Mouse (Mus musculus) hindbrain, embryonic 15.5 days (tissue): ENCODE measurements around the gene Rbfox1. TPM values are rescaled to one million over a fixed set of nuclear protein-coding genes. Genes with fewer than 3 reads are reported as not detected.
A peak's percentile ranks its signal among the peaks of the same experiment; 100 is the strongest.

ENCODE experiments used
- ATAC-seq: fragments of 200-750 bp; cut with Nextera tagmentation; 2 replicates; pipeline ENCODE4 v1.8.0; 2017; ENCODE audit warnings: low read depth, moderate number of reproducible peaks, moderate TSS enrichment; ENCODE audit not compliant: low FRiP score
- H3K27ac ChIP-seq: fragments of 300-500 bp; sonication (generic); replicated peaks from 2 replicates; pipeline ENCODE4 v1.5.1; 2015; ENCODE audit warnings: mild to moderate bottlenecking, inconsistent platforms
- H3K27me3 ChIP-seq: fragments of 300-500 bp; sonication (generic); 2 replicates; pipeline ENCODE4 v1.6.1; 2015; ENCODE audit warnings: control low read depth, inconsistent platforms
- H3K36me3 ChIP-seq: fragments of 300-500 bp; sonication (generic); 2 replicates; pipeline ENCODE4 v1.6.1; 2015; ENCODE audit warnings: control low read depth, inconsistent platforms
- H3K4me1 ChIP-seq: fragments of 300-500 bp; sonication (generic); replicated peaks from 2 replicates; pipeline ENCODE4 v1.6.1; 2015; ENCODE audit warnings: control low read depth, inconsistent platforms
- H3K4me2 ChIP-seq: fragments of 300-500 bp; sonication (generic); 2 replicates; pipeline ENCODE4 v1.6.1; 2015; ENCODE audit warnings: moderate library complexity, mild to moderate bottlenecking, inconsistent platforms
- H3K4me3 ChIP-seq: fragments of 300-500 bp; sonication (generic); 2 replicates; pipeline ENCODE4 v1.5.1; 2015; ENCODE audit warnings: mild to moderate bottlenecking, inconsistent platforms
- H3K9ac ChIP-seq: fragments of 300-500 bp; sonication (generic); 2 replicates; pipeline ENCODE4 v1.6.1; 2015; ENCODE audit warnings: inconsistent platforms
- H3K9me3 ChIP-seq: fragments of 300-500 bp; sonication (generic); 2 replicates; pipeline ENCODE4 v1.6.1; 2016; ENCODE audit warnings: control low read depth, inconsistent platforms
- WGBS: fragments of 180-500 bp; shearing (Covaris S2); methylation state at CpG from one replicate; pipeline ENCODE4 v1.1.7; 2015; 5-methylcytosine and 5-hydroxymethylcytosine counted together
- polyA plus RNA-seq: library from polyadenylated mRNA; unstranded; fragments of >200 nt; fragmentation: Nextera tagmentation; extraction: Ambion mirVana; gene quantifications from 2 replicates; pipeline ENCODE4 v1.2.1, GENCODE M21; 2015

The Rbfox1 gene
- polyA plus RNA-seq, 1 experiment from 2014 or later, result 254 TPM

DNA sequence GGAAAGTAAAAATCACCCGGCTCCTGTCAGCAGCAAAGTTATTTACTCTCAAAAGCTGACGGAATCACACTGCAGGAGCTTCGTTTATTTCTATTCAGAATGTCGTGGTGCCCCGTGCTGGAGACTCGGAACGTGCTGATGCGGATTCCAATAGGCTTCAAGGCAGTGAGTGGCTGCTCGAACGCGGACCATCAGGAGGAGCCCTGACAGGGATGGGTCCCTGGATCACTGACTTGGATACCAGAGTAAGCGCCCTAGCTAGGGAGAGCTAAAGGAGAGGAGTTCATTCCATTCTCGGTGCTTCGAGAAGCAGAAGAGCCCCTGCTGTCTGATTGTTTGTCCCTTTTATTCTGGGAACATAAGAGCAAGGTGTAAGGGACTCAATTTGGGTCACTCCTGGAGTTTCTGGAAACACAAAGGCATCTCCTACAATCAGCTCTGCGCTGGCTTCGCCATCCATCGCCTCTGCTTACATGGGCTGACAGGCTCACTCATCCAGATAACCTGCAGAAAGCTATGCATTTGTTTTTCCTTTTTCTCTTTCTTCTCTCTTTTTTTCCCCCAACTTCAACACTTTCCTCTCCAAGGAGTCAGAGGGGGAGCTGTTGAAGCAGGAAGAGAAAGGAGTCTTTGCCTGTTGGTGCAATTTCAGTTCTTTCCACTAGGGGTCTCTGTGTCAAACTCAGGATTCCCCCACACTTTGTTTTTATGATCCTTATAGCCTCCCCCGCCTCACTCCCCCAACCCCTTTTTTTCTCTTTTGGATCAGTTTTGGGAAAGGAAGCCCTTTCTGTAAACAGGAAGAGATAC lies 1164.2 kb downstream of the Rbfox1 start:
- peak overlapping the region; percentile 40 for H3K27ac ChIP-seq
- ATAC-seq, result no peak; the same call in 1 of the 2 replicates
- no peaks in the 10 kb centered on the region for H3K9me3 ChIP-seq
- no peak overlapping the region for H3K4me3 ChIP-seq
- H3K4me2 ChIP-seq, result peak overlapping the region; percentile 39
- no peak overlapping the region for H3K9ac ChIP-seq
- H3K36me3 ChIP-seq, result no peaks in the 10 kb centered on the region
- H3K4me1 ChIP-seq, result peaks cover 65% of the 10 kb centered on the region
- 6% methylated on average over 18 of the region's 18 CpGs for WGBS
- H3K27me3 ChIP-seq, result no peaks in the 10 kb centered on the region

DNA sequence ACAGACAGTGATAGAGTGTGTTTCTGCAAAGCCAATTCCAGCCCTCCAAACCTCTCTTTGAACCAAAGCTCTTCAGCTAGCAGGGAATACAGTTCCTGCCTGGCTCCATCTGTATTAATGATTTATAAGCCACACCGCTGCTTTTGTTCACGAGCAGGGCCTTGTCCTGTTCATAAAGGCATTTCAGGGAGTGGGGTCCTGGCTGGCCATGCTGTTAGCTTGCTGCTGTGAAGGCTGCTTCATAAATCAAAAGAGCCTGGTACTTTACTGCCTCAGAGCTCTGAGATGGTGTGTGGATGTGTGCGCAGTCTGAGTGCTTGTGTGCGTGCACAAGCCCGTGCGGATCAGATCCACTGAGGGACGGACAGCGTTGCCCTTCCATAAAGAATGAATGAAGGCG lies 1165.8 kb downstream of the Rbfox1 start:
- Histone ChIP-seq H3K4me3 (no peak overlapping the region), H3K36me3 (no peaks in the 10 kb centered on the region), H3K27ac (peak overlapping the region; percentile 62), H3K27me3 (no peaks in the 10 kb centered on the region), H3K4me1 (peaks cover 50% of the 10 kb centered on the region), H3K9ac (no peak overlapping the region), H3K4me2 (no peak overlapping the region), H3K9me3 (no peaks in the 10 kb centered on the region)
- ATAC-seq, result 0 out of 2 replicates have a peak, but pooled peaks have one; percentile 43
- WGBS, result 57% methylated on average over 9 of the region's 9 CpGs

DNA sequence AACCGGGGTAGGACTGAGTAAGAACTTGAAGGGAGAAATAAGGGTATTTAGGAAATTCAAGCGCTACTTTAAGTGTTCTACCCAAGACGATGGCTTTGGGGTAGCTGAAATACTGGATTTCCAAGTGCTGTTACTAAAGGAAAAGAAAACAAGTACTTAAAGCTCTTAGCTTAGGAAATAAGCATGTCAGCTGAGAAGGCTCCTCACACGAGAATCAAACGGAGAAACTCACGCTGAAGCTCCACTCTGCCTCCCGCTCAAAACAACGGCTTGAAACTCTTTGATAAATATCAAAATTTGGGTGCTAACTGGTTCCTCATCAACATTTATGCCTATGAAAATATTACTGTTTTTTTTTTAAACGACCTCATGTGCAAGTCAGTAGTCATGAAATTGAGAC lies 1166.8 kb downstream of the Rbfox1 start:
- Histone ChIP-seq H3K27ac (peak overlapping the region; percentile 62; the same call in 1 of the 2 replicates), H3K9ac (0 out of 2 replicates have a peak overlapping the region, but pooled peaks have one; percentile 7), H3K27me3 (no peaks in the 10 kb centered on the region), H3K4me2 (peak overlapping the region; percentile 24; the same call in 1 of the 2 replicates), H3K4me3 (no peak overlapping the region), H3K36me3 (no peaks in the 10 kb centered on the region), H3K4me1 (peaks cover 47% of the 10 kb centered on the region), H3K9me3 (no peaks in the 10 kb centered on the region)
- WGBS, result 53% methylated on average over 9 of the region's 9 CpGs
- ATAC-seq, result no peak

DNA sequence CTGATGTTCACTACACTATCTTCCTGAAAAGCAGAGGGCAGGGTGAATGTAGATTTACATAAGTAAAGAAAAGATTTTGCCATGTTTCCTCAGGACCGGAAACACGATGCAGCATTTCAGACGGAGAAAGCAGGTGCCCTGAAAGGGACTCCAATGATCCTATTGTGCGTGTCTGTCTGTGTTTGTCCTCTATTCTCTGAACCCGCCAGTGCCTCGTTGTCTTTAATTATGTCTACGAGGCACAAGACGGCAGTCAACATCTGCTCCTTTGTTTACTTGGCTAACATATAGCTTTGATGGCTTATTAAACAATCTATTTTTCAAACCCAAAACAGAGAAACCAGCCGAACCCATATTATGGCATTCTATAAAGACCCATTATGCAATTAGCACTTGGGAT lies 1167.3 kb downstream of the Rbfox1 start:
- H3K9me3 ChIP-seq, result no peaks in the 10 kb centered on the region
- H3K4me3 ChIP-seq, result no peak overlapping the region
- 8% methylated on average over 9 of the region's 9 CpGs for WGBS
- H3K9ac ChIP-seq, result 0 out of 2 replicates have a peak overlapping the region, but pooled peaks have one; percentile 7
- H3K4me1 ChIP-seq, result peaks cover 47% of the 10 kb centered on the region
- no peaks in the 10 kb centered on the region for H3K36me3 ChIP-seq
- H3K27ac ChIP-seq, result peak overlapping the region; percentile 42; the same call in 1 of the 2 replicates
- H3K27me3 ChIP-seq, result no peaks in the 10 kb centered on the region
- H3K4me2 ChIP-seq, result peak overlapping the region; percentile 24; the same call in 1 of the 2 replicates
- ATAC-seq, result no peak

DNA sequence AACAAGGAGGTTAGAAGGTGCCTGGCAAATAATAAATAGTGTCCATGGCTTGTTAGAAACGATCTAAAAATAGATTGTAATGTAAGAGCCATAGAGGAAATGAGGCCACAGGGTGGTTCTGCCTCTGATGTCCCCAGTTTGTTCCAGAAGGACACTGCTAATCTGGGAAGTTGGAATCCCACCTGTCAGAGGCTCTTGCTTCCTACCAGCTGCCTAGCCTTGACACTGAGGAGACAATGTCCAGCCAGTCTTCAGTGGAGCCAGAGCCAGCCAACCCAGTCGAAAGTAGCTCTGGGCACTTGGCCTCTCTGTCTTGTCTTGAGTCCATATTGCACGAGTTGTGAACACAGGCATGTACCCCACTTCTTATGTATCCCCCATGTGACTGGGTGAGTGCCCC lies 1172.6 kb downstream of the Rbfox1 start:
- Histone ChIP-seq H3K4me1 (peaks cover 5% of the 10 kb centered on the region), H3K4me3 (no peak overlapping the region), H3K36me3 (no peaks in the 10 kb centered on the region), H3K27ac (no peak overlapping the region), H3K4me2 (no peak overlapping the region), H3K9ac (no peak overlapping the region), H3K9me3 (no peaks in the 10 kb centered on the region), H3K27me3 (no peaks in the 10 kb centered on the region)
- no peak for ATAC-seq
- 76% methylated on average over 3 of the region's 3 CpGs for WGBS

DNA sequence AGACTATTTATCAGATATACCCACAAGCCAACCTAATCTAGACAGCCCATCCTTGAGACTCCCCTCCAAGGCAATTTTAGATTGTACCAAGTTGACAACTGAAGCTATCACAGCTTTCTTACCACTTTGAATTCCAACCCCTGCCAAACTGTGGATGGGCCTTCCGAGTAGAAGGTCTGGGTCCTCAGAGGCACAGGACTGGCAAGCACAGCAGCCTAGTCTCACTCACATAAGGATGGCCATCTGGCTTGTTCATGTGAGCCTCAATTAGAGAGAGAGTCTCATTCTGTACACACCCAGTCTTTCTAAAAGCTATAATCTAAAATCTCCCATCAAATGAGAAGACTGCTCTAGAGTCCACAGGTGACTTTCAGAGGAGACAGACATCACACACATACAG lies 1173.4 kb downstream of the Rbfox1 start:
- Histone ChIP-seq H3K9ac (no peak overlapping the region), H3K27ac (no peak overlapping the region), H3K36me3 (no peaks in the 10 kb centered on the region), H3K9me3 (no peaks in the 10 kb centered on the region), H3K4me3 (no peak overlapping the region), H3K27me3 (no peaks in the 10 kb centered on the region), H3K4me2 (no peak overlapping the region), H3K4me1 (no peaks in the 10 kb centered on the region)
- 55% methylated on average over 1 of the region's 1 CpGs for WGBS
- no peak for ATAC-seq

DNA sequence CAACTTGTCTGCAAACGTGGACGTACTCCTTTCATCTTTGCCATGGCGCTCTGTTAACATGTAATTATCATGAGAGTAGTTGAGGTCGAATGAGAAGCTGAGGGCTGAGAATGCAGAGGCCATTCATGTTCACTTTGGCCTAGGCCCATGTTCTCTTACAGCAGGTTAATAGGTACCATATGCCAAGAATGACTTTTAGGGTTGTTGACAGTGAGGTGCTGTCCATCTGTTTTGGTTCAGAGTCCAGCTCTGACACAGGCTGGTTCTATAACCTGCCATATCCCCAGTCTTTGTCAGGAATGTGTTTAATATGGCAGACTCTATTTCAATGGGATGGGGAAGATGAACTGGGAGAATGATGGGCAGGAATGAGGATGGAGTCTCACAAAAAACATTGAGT lies 1174.4 kb downstream of the Rbfox1 start:
- Histone ChIP-seq H3K4me1 (no peaks in the 10 kb centered on the region), H3K9me3 (no peaks in the 10 kb centered on the region), H3K4me2 (no peak overlapping the region), H3K27me3 (no peaks in the 10 kb centered on the region), H3K4me3 (no peak overlapping the region), H3K27ac (no peak overlapping the region), H3K9ac (no peak overlapping the region), H3K36me3 (no peaks in the 10 kb centered on the region)
- ATAC-seq, result no peak
- WGBS, result 79% methylated on average over 4 of the region's 4 CpGs

DNA sequence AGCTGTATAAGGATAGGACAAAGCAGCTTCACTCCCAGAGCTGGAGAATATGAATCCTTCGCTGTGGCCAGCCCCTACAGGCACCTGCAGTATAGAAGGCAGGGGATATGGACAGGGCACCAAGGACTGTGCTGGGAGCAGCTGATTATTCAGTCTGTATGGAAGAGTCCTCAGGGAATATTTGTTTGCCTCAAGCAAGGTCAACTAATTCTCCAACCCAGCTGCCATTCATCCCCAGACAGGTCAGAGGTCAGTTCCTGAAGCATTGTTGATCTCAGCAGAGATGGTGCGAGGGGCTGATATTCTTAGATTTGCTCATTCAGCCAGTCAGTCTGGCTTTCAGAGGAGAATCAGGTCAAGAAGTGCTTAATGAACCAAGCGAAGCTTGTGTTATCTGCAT lies 1175.7 kb downstream of the Rbfox1 start:
- H3K4me2 ChIP-seq, result no peak overlapping the region
- 29% methylated on average over 3 of the region's 3 CpGs for WGBS
- H3K4me3 ChIP-seq, result no peak overlapping the region
- H3K27me3 ChIP-seq, result no peaks in the 10 kb centered on the region
- H3K9ac ChIP-seq, result no peak overlapping the region
- ATAC-seq, result no peak
- no peaks in the 10 kb centered on the region for H3K4me1 ChIP-seq
- H3K36me3 ChIP-seq, result no peaks in the 10 kb centered on the region
- no peak overlapping the region for H3K27ac ChIP-seq
- no peaks in the 10 kb centered on the region for H3K9me3 ChIP-seq

DNA sequence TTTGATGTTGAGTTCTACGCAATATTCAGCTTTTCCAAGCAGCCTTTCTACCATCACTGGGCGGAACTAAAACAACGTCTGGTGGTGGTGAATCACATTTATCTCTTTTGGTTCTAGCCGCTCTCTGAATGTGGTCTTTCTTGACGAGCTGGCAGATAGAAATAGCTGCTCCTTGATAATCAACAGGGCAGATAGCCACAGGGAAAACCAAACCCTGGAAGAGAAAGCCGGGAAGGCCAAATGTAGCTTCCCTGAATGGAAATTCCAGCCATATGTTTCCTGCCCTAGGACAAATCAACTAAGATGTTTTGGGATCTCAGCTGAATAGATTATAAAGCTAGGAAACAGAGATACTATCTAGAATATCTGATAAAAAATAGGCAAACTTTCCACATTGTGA lies 1177.4 kb downstream of the Rbfox1 start:
- no peaks in the 10 kb centered on the region for H3K9me3 ChIP-seq
- 86% methylated on average over 6 of the region's 6 CpGs for WGBS
- no peak for ATAC-seq
- H3K4me1 ChIP-seq, result no peaks in the 10 kb centered on the region
- H3K9ac ChIP-seq, result no peak overlapping the region
- H3K4me2 ChIP-seq, result no peak overlapping the region
- H3K27ac ChIP-seq, result no peak overlapping the region
- no peak overlapping the region for H3K4me3 ChIP-seq
- H3K36me3 ChIP-seq, result no peaks in the 10 kb centered on the region
- H3K27me3 ChIP-seq, result no peaks in the 10 kb centered on the region

DNA sequence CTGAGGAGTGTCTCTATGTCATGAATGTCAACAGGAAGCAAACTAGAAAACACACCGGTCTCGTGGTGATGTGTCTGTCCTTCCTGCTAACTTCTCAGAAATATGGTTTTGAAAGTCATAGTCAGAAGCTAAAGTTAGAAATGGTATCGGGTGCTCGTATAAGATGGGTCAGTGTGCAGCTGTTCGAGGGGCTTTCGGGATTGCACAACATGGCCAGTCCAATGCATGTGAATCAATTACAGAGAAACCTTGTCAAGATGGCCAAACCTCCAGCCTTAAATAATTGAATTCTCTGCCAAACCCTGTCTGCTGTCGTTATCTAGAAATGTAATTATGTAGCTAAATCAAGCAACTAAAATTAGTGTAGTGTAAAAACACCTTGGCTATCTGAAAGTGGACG lies 1182.0 kb downstream of the Rbfox1 start:
- no peak for ATAC-seq
- Histone ChIP-seq H3K4me3 (no peak overlapping the region), H3K4me2 (no peak overlapping the region), H3K27ac (no peak overlapping the region), H3K9me3 (no peaks in the 10 kb centered on the region), H3K27me3 (no peaks in the 10 kb centered on the region), H3K9ac (no peak overlapping the region), H3K4me1 (peaks cover 2% of the 10 kb centered on the region), H3K36me3 (no peaks in the 10 kb centered on the region)
- 78% methylated on average over 8 of the region's 8 CpGs for WGBS

DNA sequence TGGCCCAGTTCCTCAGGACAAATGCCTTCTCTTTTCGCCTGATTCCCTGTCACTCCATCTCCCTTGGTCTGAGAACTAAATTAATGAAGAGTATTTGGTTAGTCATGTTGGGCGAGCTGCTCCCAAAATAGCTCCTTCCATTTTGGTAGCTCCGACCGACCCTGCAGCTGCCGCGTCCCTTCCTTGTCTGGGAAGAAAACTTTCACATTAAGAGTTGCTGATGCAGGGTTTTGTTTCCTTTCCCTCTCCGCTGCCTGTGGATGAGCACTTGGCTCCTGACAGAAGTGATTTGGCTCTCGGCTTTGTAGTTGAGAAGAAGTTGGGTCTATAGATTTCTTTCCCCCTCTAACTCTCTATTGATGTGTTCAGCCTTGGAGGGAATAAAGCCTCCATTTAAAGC lies 1184.4 kb downstream of the Rbfox1 start:
- WGBS, result 56% methylated on average over 8 of the region's 8 CpGs
- Histone ChIP-seq H3K4me2 (no peak overlapping the region), H3K27ac (no peak overlapping the region), H3K36me3 (no peaks in the 10 kb centered on the region), H3K4me3 (no peak overlapping the region), H3K27me3 (no peaks in the 10 kb centered on the region), H3K9ac (no peak overlapping the region), H3K4me1 (peaks cover 2% of the 10 kb centered on the region), H3K9me3 (no peaks in the 10 kb centered on the region)
- ATAC-seq, result no peak

DNA sequence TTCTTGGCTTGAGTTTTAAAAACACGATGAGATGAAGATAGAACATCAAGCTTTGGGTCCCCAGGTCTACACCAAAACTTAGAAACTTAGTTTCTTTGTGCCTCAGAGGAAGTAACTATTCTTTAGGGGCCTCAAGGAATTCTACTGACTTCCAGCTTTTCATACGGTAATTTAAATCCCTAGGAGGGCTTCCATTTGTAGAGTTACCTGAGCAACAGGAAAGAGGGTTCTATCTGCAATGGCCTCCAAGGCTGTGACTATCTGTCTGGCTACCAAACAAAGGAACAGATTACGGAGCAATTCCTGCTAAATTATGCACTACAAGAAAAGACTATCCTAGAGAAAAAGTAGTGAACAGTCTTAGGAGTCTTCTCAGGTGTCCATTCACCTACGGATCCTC lies 1189.6 kb downstream of the Rbfox1 start:
- Histone ChIP-seq H3K4me2 (no peak overlapping the region), H3K4me3 (no peak overlapping the region), H3K9ac (no peak overlapping the region), H3K36me3 (no peaks in the 10 kb centered on the region), H3K27ac (no peak overlapping the region), H3K9me3 (no peaks in the 10 kb centered on the region), H3K27me3 (no peaks in the 10 kb centered on the region), H3K4me1 (peaks cover 2% of the 10 kb centered on the region)
- 80% methylated on average over 4 of the region's 4 CpGs for WGBS
- no peak for ATAC-seq

DNA sequence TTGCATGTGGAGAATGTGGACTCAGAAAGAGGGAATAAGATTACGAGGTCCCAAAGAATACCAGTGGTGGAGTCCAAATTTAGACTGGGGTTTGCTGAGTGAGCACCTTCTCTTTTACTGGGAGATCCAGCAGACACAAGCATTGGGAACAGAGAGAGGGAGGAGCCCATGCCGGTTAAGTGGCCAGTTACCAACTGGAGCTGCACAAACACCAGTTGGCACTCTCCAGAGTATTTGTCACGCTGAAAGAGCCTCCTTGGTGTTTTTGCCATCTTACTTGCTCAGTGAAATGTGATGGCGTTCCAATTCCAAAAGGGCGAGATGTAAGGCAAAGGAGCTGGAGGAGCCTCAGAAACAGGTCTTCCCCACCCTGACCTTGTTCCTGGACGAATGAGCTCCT lies 1190.6 kb downstream of the Rbfox1 start:
- WGBS, result 85% methylated on average over 6 of the region's 6 CpGs
- Histone ChIP-seq H3K4me2 (no peak overlapping the region), H3K4me3 (no peak overlapping the region), H3K4me1 (peaks cover under 1% of the 10 kb centered on the region), H3K27me3 (no peaks in the 10 kb centered on the region), H3K9me3 (no peaks in the 10 kb centered on the region), H3K36me3 (no peaks in the 10 kb centered on the region), H3K27ac (no peak overlapping the region), H3K9ac (no peak overlapping the region)
- ATAC-seq, result no peak
